Mouse (Mus musculus): ENCODE data around the gene Susd1. TPM values are rescaled to one million over a fixed set of nuclear protein-coding genes. Genes with fewer than 3 reads are reported as not detected.

The Susd1 gene
- polyA plus RNA-seq, 1 experiment from 2014 or later = 1.6 TPM

GRCm38 (mm10) chr4:59422808-59423207 lies 15.6 kb downstream of the Susd1 start:
- no peak overlapping the region; the same call in 1 of the 2 replicates for H3K27ac ChIP-seq (replicated peaks)
- no peaks in the 10 kb centered on the region for H3K27me3 ChIP-seq (replicated peaks; ENCODE audit: low read depth, poor library complexity, severe bottlenecking)
- H3K4me3 ChIP-seq = no peak overlapping the region
- no peaks in the 10 kb centered on the region for H3K36me3 ChIP-seq (replicated peaks)
- peaks cover 14% of the 10 kb centered on the region for H3K4me1 ChIP-seq
- H3K9me3 ChIP-seq = no peaks in the 10 kb centered on the region
- DNase-seq (ENCODE audit: low spot score) = no peak

GRCm38 (mm10) chr4:59422025-59422783 lies 16.2 kb downstream of the Susd1 start:
- no peaks in the 10 kb centered on the region for H3K9me3 ChIP-seq
- no peaks in the 10 kb centered on the region for H3K36me3 ChIP-seq (replicated peaks)
- 52% methylated on average over 5 of the region's 5 CpGs for WGBS
- H3K4me3 ChIP-seq = no peak overlapping the region
- H3K27me3 ChIP-seq (replicated peaks; ENCODE audit: low read depth, poor library complexity, severe bottlenecking) = no peaks in the 10 kb centered on the region
- no peak for DNase-seq (ENCODE audit: low spot score)
- H3K4me1 ChIP-seq = peaks cover 14% of the 10 kb centered on the region
- no peak overlapping the region; the same call in 1 of the 2 replicates for H3K27ac ChIP-seq (replicated peaks)

GRCm38 (mm10) chr4:59421369-59421746 lies 17.1 kb downstream of the Susd1 start:
- H3K9me3 ChIP-seq = no peaks in the 10 kb centered on the region
- no peak overlapping the region for H3K27ac ChIP-seq (replicated peaks)
- no peak overlapping the region for H3K4me3 ChIP-seq
- no peak for DNase-seq (ENCODE audit: low spot score)
- peaks cover 14% of the 10 kb centered on the region for H3K4me1 ChIP-seq
- H3K36me3 ChIP-seq (replicated peaks) = no peaks in the 10 kb centered on the region
- no peaks in the 10 kb centered on the region for H3K27me3 ChIP-seq (replicated peaks; ENCODE audit: low read depth, poor library complexity, severe bottlenecking)
- WGBS = 74% methylated on average over 5 of the region's 5 CpGs

GRCm38 (mm10) chr4:59420695-59421368 lies 17.6 kb downstream of the Susd1 start:
- no peak for DNase-seq (ENCODE audit: low spot score)
- 87% methylated on average over 7 of the region's 7 CpGs for WGBS

GRCm38 (mm10) chr4:59419211-59419610 lies 19.2 kb downstream of the Susd1 start:
- no peaks in the 10 kb centered on the region for H3K36me3 ChIP-seq (replicated peaks)
- H3K27me3 ChIP-seq (replicated peaks; ENCODE audit: low read depth, poor library complexity, severe bottlenecking) = no peaks in the 10 kb centered on the region
- no peaks in the 10 kb centered on the region for H3K9me3 ChIP-seq
- DNase-seq (ENCODE audit: low spot score) = no peak
- peaks cover 14% of the 10 kb centered on the region for H3K4me1 ChIP-seq
- H3K27ac ChIP-seq (replicated peaks) = no peak overlapping the region
- 78% methylated on average over 4 of the region's 4 CpGs for WGBS
- no peak overlapping the region for H3K4me3 ChIP-seq

More at GRCm38 (mm10) chr4:59420695-59421368, 17.6 kb downstream of the Susd1 start:
- Histone ChIP-seq H3K36me3 (replicated peaks) (no peaks in the 10 kb centered on the region), H3K27me3 (replicated peaks; ENCODE audit: low read depth, poor library complexity, severe bottlenecking) (no peaks in the 10 kb centered on the region), H3K4me3 (no peak overlapping the region), H3K27ac (replicated peaks) (no peak overlapping the region), H3K9me3 (no peaks in the 10 kb centered on the region), H3K4me1 (peaks cover 14% of the 10 kb centered on the region)

- DNase-seq (ENCODE audit: low spot score) = no peak
- no peaks in the 10 kb centered on the region for H3K36me3 ChIP-seq (replicated peaks)
- H3K27me3 ChIP-seq (replicated peaks; ENCODE audit: low read depth, poor library complexity, severe bottlenecking) = no peaks in the 10 kb centered on the region
- 94% methylated on average over 5 of the region's 5 CpGs for WGBS
- H3K4me3 ChIP-seq = no peak overlapping the region
- H3K4me1 ChIP-seq = no peaks in the 10 kb centered on the region
- H3K27ac ChIP-seq (replicated peaks) = no peak overlapping the region
- no peaks in the 10 kb centered on the region for H3K9me3 ChIP-seq
These were observed 25.0 kb downstream of the Susd1 start for GRCm38 (mm10) chr4:59413428-59413827.

GRCm38 (mm10) chr4:59411153-59411552 lies 27.3 kb downstream of the Susd1 start:
- Histone ChIP-seq H3K4me3 (no peak overlapping the region), H3K9me3 (no peaks in the 10 kb centered on the region), H3K27ac (replicated peaks) (no peak overlapping the region), H3K4me1 (no peaks in the 10 kb centered on the region), H3K36me3 (replicated peaks) (no peaks in the 10 kb centered on the region), H3K27me3 (replicated peaks; ENCODE audit: low read depth, poor library complexity, severe bottlenecking) (no peaks in the 10 kb centered on the region)
- WGBS = 86% methylated on average over 9 of the region's 9 CpGs
- no peak for DNase-seq (ENCODE audit: low spot score)

- no peak overlapping the region for H3K27ac ChIP-seq (replicated peaks)
- 81% methylated on average over 4 of the region's 4 CpGs for WGBS
These were observed 30.7 kb downstream of the Susd1 start for GRCm38 (mm10) chr4:59407766-59408165.

GRCm38 (mm10) chr4:59404375-59404774 lies 34.1 kb downstream of the Susd1 start:
- no peak for DNase-seq (ENCODE audit: low spot score)
- Histone ChIP-seq H3K9me3 (no peaks in the 10 kb centered on the region; the same call in 1 of the 2 replicates), H3K27ac (replicated peaks) (no peak overlapping the region), H3K36me3 (replicated peaks) (no peaks in the 10 kb centered on the region), H3K27me3 (replicated peaks; ENCODE audit: low read depth, poor library complexity, severe bottlenecking) (no peaks in the 10 kb centered on the region), H3K4me1 (no peaks in the 10 kb centered on the region), H3K4me3 (no peak overlapping the region)
- WGBS = 53% methylated on average over 6 of the region's 6 CpGs

More at GRCm38 (mm10) chr4:59407766-59408165, 30.7 kb downstream of the Susd1 start:
- Histone ChIP-seq H3K4me3 (no peak overlapping the region), H3K36me3 (replicated peaks) (no peaks in the 10 kb centered on the region), H3K9me3 (no peaks in the 10 kb centered on the region; the same call in 1 of the 2 replicates), H3K27me3 (replicated peaks; ENCODE audit: low read depth, poor library complexity, severe bottlenecking) (no peaks in the 10 kb centered on the region), H3K4me1 (no peaks in the 10 kb centered on the region)
- DNase-seq (ENCODE audit: low spot score) = no peak

GRCm38 (mm10) chr4:59400931-59401330 lies 37.5 kb downstream of the Susd1 start:
- Histone ChIP-seq H3K36me3 (replicated peaks) (no peaks in the 10 kb centered on the region), H3K9me3 (no peaks in the 10 kb centered on the region; the same call in 1 of the 2 replicates), H3K27ac (replicated peaks) (no peak overlapping the region), H3K4me3 (no peak overlapping the region), H3K27me3 (replicated peaks; ENCODE audit: low read depth, poor library complexity, severe bottlenecking) (no peaks in the 10 kb centered on the region), H3K4me1 (no peaks in the 10 kb centered on the region)
- DNase-seq (ENCODE audit: low spot score) = no peak
- 85% methylated on average over 10 of the region's 10 CpGs for WGBS

GRCm38 (mm10) chr4:59399343-59399742 lies 39.1 kb downstream of the Susd1 start:
- DNase-seq (ENCODE audit: low spot score) = no peak
- H3K4me3 ChIP-seq = no peak overlapping the region
- H3K36me3 ChIP-seq (replicated peaks) = no peaks in the 10 kb centered on the region
- no peaks in the 10 kb centered on the region for H3K27me3 ChIP-seq (replicated peaks; ENCODE audit: low read depth, poor library complexity, severe bottlenecking)
- no peak overlapping the region for H3K27ac ChIP-seq (replicated peaks)
- H3K9me3 ChIP-seq = no peaks in the 10 kb centered on the region
- 65% methylated on average over 4 of the region's 4 CpGs for WGBS
- H3K4me1 ChIP-seq = no peaks in the 10 kb centered on the region

- DNase-seq (ENCODE audit: low spot score) = no peak
- Histone ChIP-seq H3K27ac (replicated peaks) (no peak overlapping the region), H3K36me3 (replicated peaks) (no peaks in the 10 kb centered on the region), H3K27me3 (replicated peaks; ENCODE audit: low read depth, poor library complexity, severe bottlenecking) (no peaks in the 10 kb centered on the region), H3K4me3 (no peak overlapping the region), H3K9me3 (no peaks in the 10 kb centered on the region), H3K4me1 (no peaks in the 10 kb centered on the region)
- WGBS = 94% methylated on average over 2 of the region's 2 CpGs
These were observed 42.9 kb downstream of the Susd1 start for GRCm38 (mm10) chr4:59395528-59395927.

GRCm38 (mm10) chr4:59394155-59394554 lies 44.3 kb downstream of the Susd1 start:
- H3K27me3 ChIP-seq (replicated peaks; ENCODE audit: low read depth, poor library complexity, severe bottlenecking) = no peaks in the 10 kb centered on the region
- 96% methylated on average over 2 of the region's 2 CpGs for WGBS
- H3K4me3 ChIP-seq = no peak overlapping the region

More at GRCm38 (mm10) chr4:59394155-59394554, 44.3 kb downstream of the Susd1 start:
- Histone ChIP-seq H3K9me3 (no peaks in the 10 kb centered on the region), H3K27ac (replicated peaks) (no peak overlapping the region), H3K4me1 (no peaks in the 10 kb centered on the region), H3K36me3 (replicated peaks) (no peaks in the 10 kb centered on the region)
- no peak for DNase-seq (ENCODE audit: low spot score)

Measured in embryonic facial prominence, embryonic 10.5 days (tissue).